Mouse (Mus musculus) Patski (cell line): ENCODE results near the gene Macrod1. TPM values are rescaled to one million over a fixed set of nuclear protein-coding genes. Genes with fewer than 3 reads are reported as not detected.

ENCODE experiments used
- ATAC-seq: fragments of 100-300 bp; one replicate; pipeline ENCODE4 v1.8.0; 2021
- CTCF ChIA-PET: fragments of 350-600 bp; sonication (Branson Sonifier 250); formaldehyde crosslinking; loops from one replicate; lab custom pipeline; 2022; ENCODE audit warnings: inconsistent platforms; lab: Charles Lee
- POLR2A ChIA-PET: fragments of 350-600 bp; sonication (Branson Sonifier 250); formaldehyde crosslinking; loops from one replicate; lab custom pipeline; 2022; ENCODE audit warnings: antibody characterized with exemption, inconsistent platforms; lab: Charles Lee
- DNase-seq: peaks from one replicate; pipeline ENCODE4 v3.0.0-alpha.2; 2011; ENCODE audit warnings: low read depth, low spot score
- H3K27me3 ChIP-seq: fragments of 371-371 bp; one replicate; pipeline ENCODE4 v1.5.1; 2021
- CTCF ChIP-seq: fragments of 100-300 bp; IDR thresholded peaks from one replicate; pipeline ENCODE4 v1.5.1; 2021
- in situ Hi-C: fragments of 300-500 bp; cut with MboI; formaldehyde crosslinking; loops from 3 replicates; pipeline ENCODE4 v1.11.1; 2018; ENCODE audit warnings: low pct_unique_long_range_greater_than_20kb, mixed read lengths
- polyA plus RNA-seq: library from polyadenylated mRNA; unstranded; gene quantifications from one replicate; pipeline ENCODE4 v1.2.3, GENCODE M21; 2021

Gene Macrod1
- polyA plus RNA-seq, 1 experiment from 2014 or later, result 33.9 TPM

DNA sequence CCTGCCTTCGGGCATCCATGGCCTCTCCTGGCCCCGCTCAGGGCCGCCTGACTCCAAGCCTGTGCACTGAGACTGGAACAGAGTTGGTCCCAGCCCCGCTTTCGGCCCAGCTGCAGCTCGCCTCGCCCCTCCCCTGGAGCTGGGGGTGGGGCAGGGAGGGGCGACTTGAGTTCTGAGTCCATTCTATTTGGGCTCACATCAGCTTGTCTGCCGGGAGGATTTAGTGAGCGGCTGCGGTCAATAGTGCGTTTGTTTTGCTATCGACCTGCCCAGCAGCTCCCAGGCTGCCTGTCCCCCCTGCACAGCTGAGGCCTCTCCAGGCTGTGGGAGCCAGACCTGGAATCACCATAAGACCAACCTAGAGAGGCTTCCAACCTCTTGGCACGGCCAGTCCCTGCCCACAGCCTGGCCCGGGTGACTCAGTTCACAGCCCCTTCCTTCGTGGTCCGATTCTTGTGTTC, 78.1 kb downstream of the Macrod1 start:
- DNase-seq (peak; percentile 53), ATAC-seq (peak; percentile 17)
- ChIA-PET CTCF (interaction anchor here (0.8 to 1.6 kb wide), 6 partner anchors 13 to 155 kb away, joined by 3 to 4 read pairs (median 3); no protein-coding TSS in a partner anchor), POLR2A (interaction anchor here (0.8 to 2.0 kb wide), 4 partner anchors 25 to 68 kb away, joined by 3 to 6 read pairs (median 4); no protein-coding TSS in a partner anchor)
- TF ChIP-seq CTCF, result no peak
- H3K27me3 ChIP-seq, result no peaks in the 10 kb centered on the region
- in situ Hi-C loops, result no loop called here

DNA sequence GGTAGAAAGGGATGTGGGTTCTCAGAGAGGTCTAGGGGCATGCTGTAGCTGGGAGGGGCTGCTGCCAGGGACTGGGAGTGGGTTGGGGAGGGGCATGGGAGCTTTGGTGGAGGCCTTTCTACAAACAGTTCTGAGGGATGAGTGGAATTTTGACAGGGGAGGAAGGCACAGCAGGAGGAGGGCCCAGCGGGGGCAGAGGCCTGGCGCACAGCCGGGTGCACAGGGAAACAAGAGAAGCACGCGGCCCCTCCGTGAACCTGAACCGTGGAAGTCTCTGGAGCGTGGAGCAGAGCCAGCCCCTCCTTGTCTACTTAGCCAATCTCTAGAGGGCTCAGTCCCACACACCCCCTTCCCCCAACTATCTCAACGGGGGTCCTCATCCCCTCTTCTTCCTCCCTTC, 78.9 kb downstream of the Macrod1 start:
- ChIA-PET POLR2A (interaction anchor here (1.2 to 2.0 kb wide), 4 partner anchors 24 to 69 kb away, joined by 3 to 6 read pairs (median 4); no protein-coding TSS in a partner anchor), CTCF (interaction anchor here (1.0 kb wide), 1 partner anchor 57 kb away, joined by 3 read pairs; no protein-coding TSS in a partner anchor)
- DNase-seq (peak; percentile 66), ATAC-seq (peak; percentile 41)
- no peaks in the 10 kb centered on the region for H3K27me3 ChIP-seq
- no peak for TF ChIP-seq CTCF
- in situ Hi-C loops, result no loop called here

DNA sequence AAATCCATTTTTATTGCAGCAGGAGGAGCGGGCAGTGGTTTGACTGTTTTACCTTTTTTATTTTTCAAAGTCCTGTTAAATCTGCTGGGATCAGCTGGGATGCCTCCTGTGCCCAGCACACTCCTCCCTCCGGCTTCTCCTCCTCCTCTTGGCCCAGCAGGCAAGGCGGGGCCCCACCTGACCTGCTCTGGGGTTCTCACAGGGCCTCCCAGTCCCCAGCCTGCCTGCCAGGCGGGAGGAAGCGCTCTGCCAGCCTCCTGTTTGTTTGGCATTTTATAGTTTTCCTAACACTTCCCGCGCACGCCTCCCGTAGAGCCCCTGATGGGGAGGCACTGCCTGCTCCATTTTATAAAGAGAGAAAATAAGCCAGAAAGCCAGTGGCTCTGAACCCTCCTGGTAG, 79.4 kb downstream of the Macrod1 start:
- no peak for TF ChIP-seq CTCF
- ATAC-seq (peak; percentile 70), DNase-seq (no peak)
- ChIA-PET POLR2A (interaction anchor here (1.0 to 1.6 kb wide), 3 partner anchors 12 to 41 kb away, joined by 3 to 6 read pairs (median 3); no protein-coding TSS in a partner anchor), CTCF (interaction anchor here (1.1 kb wide), 1 partner anchor 65 kb away, joined by 3 read pairs; no protein-coding TSS in a partner anchor)
- H3K27me3 ChIP-seq, result no peaks in the 10 kb centered on the region
- in situ Hi-C loops, result no loop called here

DNA sequence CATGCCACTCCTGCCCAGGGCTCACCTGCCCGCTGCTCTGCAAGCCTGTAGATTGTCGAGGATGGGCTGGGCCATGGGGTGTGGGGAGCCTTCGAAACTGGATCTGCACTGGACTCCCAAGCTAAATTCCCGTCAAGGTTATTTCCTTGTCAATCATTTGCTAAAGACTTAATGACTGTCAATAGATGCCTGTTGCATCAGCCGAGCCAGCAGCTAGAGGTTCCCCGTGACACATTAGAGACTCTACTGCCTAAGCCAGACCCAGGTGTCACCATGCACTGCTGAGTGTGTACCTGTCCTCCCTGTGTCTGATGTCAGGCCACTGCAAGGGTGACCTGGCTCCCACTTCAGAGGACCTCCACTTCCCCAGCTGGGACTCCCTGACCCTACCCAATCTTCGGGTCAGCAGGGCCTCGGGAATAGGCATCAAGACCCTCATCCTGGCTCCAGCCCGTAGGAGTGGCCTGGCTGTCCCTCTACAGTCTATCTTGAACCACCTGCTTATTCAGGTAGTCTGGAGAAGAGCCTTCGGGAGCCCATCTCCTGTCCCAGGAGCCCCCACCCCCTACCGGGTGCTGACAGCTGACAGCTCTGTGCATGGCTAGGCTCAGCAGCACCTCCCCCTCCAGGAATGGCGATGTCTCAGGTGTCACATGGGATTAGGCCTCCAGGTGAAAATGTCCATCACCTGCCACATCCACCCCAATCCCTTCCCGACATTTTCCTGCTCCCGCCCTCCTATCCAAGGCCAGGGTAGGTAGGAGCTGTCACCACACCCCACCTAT, 80.3 kb downstream of the Macrod1 start:
- no peaks in the 10 kb centered on the region for H3K27me3 ChIP-seq
- in situ Hi-C loops, result no loop called here

DNA sequence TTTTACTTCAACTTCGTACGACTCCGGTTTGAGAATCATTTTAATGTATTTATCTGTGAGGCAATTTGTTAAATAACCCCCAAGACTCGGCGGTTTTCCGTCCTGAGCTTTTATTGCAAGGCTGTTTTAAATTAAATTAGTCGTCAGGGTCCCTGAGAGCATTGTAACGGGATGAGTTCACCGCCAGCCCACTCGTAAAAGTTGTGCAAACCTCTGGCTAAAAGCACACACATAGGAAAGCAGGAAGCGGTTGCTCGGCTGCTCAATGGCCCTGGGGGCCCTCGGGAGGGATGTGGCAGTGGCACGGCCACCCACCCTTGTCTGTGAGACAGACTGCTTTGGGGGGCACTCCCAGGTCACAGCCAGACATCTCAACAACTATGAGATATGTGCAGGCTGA, 81.7 kb downstream of the Macrod1 start:
- ChIA-PET POLR2A (no interaction called here), CTCF (interaction anchor here (1.5 kb wide), 1 partner anchor 15 kb away, joined by 4 read pairs; no protein-coding TSS in a partner anchor)
- DNase-seq (no peak), ATAC-seq (no peak)
- H3K27me3 ChIP-seq, result no peaks in the 10 kb centered on the region
- no peak for TF ChIP-seq CTCF
- in situ Hi-C loops, result no loop called here

More for the DNA sequence above, 80.3 kb downstream of the Macrod1 start:
- CTCF ChIA-PET, result interaction anchor here (0.8 to 1.1 kb wide), 2 partner anchors 20 to 66 kb away, joined by 3 read pairs; no protein-coding TSS in a partner anchor
- ATAC-seq (no peak), DNase-seq (no peak)
- POLR2A ChIA-PET, result interaction anchor here (0.7 to 1.5 kb wide), 4 partner anchors 9 to 40 kb away, joined by 3 to 5 read pairs (median 4); no protein-coding TSS in a partner anchor
- TF ChIP-seq CTCF, result no peak

DNA sequence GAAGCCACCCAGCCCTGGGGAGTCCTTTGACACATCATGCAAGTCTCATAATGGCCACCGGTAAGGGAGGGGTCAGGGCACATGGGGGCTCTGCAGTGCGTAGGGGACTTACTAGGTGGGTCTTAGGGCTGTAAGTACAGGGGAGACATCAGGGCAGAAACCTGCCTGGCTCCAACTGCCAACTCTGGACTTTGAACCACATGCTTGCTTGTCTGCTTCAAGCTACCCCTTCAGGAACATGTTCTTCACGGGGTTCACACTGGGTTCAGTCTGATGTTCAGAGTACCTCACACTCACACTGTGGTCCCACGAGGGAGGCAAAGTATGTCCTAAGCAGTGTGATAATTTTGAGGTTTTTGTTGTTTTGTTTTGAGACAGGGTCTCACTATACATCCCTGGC, 82.7 kb downstream of the Macrod1 start:
- TF ChIP-seq CTCF, result no peak
- no peak for DNase-seq
- in situ Hi-C loops, result no loop called here

DNA sequence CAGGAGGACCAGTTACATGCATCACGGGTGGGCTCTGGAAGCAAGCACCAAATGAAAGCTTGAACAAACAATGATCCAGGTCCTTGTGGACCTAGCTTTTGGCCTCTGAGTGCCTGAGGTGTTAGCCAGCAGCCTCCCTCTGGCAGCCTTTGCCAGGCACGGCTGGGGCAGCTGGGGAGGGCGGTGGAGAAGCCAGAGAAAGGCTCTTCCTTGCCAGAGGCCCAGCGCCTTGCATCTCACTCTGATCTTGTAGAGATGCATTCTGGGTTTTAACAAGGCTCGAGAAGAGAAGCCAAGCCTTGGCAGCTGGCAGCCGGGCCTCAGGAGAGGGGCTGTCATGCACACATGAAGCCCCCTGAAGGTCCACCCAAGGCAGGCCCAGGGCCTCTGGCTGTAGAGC, 83.8 kb downstream of the Macrod1 start:
- ChIA-PET POLR2A (interaction anchor here (0.7 kb wide), 1 partner anchor 43 kb away, joined by 4 read pairs; no protein-coding TSS in a partner anchor), CTCF (interaction anchor here (1.6 kb wide), 1 partner anchor 21 kb away, joined by 3 read pairs; no protein-coding TSS in a partner anchor)
- DNase-seq (no peak), ATAC-seq (no peak)
- in situ Hi-C loops, result no loop called here
- TF ChIP-seq CTCF, result no peak
- no peaks in the 10 kb centered on the region for H3K27me3 ChIP-seq

More for the DNA sequence above, 82.7 kb downstream of the Macrod1 start:
- ATAC-seq, result no peak
- ChIA-PET POLR2A (no interaction called here), CTCF (interaction anchor here (1.5 to 1.6 kb wide), 2 partner anchors 14 to 22 kb away, joined by 3 to 4 read pairs; no protein-coding TSS in a partner anchor)
- H3K27me3 ChIP-seq, result no peaks in the 10 kb centered on the region

DNA sequence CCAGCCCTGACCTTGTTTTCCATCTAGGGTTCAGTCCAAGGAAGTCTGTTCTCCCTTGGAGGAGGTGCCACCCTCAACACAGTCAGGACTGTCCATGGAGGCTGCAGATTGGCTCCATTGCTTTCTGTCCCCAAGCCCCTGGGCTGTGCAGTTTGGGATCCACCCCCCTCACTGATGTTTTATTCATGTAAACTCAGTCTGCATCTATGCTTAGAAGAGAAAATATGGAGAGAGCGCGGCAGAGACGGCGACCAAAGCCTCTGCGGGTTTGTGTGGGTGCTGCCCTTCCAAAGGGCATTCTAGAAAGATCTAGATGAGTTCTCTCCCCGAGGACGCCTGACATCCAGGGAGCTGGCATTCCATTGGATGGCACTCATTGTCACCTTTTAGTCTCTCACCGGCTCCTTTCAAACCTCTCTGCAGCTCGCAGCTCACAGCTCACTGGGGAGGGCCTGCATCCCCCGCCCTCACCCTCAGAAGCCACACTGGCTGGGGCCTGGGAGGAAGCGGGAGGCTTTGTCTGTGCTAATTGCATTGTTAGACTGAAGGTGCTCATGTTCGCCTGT, 84.3 kb downstream of the Macrod1 start:
- ChIA-PET CTCF (interaction anchor here (0.8 to 1.2 kb wide), 2 partner anchors 51 to 61 kb away, joined by 3 read pairs; no protein-coding TSS in a partner anchor), POLR2A (interaction anchor here (0.7 kb wide), 1 partner anchor 43 kb away, joined by 4 read pairs; no protein-coding TSS in a partner anchor)
- in situ Hi-C loops, result no loop called here
- ATAC-seq (no peak), DNase-seq (no peak)
- H3K27me3 ChIP-seq, result no peaks in the 10 kb centered on the region
- no peak for TF ChIP-seq CTCF

DNA sequence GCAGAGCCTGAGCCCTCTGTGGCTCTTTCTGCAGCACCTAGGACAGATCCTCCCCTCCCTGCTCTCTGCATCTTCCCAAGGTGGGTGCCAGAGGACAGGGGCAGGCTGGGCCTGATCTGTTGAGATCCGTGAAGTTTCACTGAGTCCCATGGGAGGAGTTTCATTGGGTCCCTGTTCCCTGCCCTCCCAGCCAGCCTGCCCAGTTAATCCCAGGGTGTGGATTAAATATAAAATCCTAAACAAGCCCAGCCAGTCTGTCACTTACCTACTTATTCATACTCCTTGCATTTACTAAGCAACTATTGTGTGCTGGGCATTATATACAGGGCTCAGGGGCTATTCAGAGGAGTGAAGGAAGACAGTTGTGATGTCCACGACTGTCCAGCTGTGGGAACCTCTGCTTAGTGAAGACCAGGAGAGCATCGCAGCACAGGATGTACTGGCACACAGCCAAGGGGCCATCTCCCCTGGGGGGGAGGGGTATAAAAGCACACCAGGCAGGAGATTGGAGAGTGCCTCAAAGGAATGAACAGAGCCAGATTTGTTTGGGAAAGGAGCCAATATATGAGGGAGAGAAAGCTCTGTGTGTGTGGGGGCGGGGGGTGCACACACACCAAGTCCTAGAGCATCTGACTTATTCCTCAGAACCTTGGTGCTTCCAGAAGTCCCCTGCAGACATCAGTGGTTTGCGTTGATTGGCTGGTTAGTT, 85.8 kb downstream of the Macrod1 start:
- POLR2A ChIA-PET, result interaction anchor here (1.1 kb wide), 1 partner anchor 35 kb away, joined by 3 read pairs; no protein-coding TSS in a partner anchor
- no peaks in the 10 kb centered on the region for H3K27me3 ChIP-seq
- no peak for ATAC-seq
- CTCF ChIA-PET, result interaction anchor here (1.2 kb wide), 1 partner anchor 63 kb away, joined by 3 read pairs; no protein-coding TSS in a partner anchor
- in situ Hi-C loops, result no loop called here
- TF ChIP-seq CTCF, result no peak
- DNase-seq, result no peak

DNA sequence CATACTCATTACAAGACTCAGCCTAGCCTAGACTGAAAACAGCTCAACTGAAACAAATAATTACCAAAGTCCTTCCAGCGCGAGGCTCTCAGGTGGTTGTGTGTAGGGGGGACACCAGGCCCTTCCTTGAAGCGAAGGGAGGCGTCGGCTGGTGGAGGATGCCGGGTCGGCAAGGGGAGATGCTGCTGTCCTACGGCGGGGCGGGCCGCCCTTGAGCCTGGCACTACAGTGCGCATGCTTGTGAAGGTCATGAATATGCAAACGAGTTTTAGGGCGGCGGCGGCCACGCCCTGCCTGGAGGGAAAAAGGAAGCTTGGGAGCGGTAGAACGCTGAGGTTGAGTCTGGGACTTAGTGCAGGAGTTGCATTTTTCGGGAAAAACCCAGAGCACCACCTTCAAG, 87.2 kb downstream of the Macrod1 start:
- in situ Hi-C loops, result no loop called here
- TF ChIP-seq CTCF, result no peak
- CTCF ChIA-PET, result interaction anchor here (1.4 to 1.6 kb wide), 2 partner anchors 14 to 52 kb away, joined by 3 read pairs; no protein-coding TSS in a partner anchor
- POLR2A ChIA-PET, result no interaction called here
- no peak for DNase-seq
- H3K27me3 ChIP-seq, result no peaks in the 10 kb centered on the region
- ATAC-seq, result no peak
